Mouse (Mus musculus): ENCODE measurements around the gene Zic2. TPM values are rescaled to one million over a fixed set of nuclear protein-coding genes. Genes with fewer than 3 reads are reported as not detected.

The Zic2 gene
- polyA plus RNA-seq, 1 experiment, result not detected

- peaks cover 51% of the 10 kb centered on the region for H3K27me3 ChIP-seq (ENCODE audit: control insufficient read depth, insufficient read depth, low read length)
- H3K4me3 ChIP-seq (ENCODE audit: extremely low read depth, insufficient read depth, insufficient read length), result no peak overlapping the region
- H3K4me1 ChIP-seq (ENCODE audit: control insufficient read depth, insufficient read depth, insufficient read length), result peaks cover 13% of the 10 kb centered on the region
- no peak for DNase-seq (ENCODE audit: low read depth in 1 of 2, low spot score in 2 of 2)
- WGBS, result 7% methylated on average over 5 of the region's 5 CpGs
- H3K36me3 ChIP-seq (ENCODE audit: control insufficient read depth, insufficient read depth, low read length), result no peaks in the 10 kb centered on the region
- no peak overlapping the region for H3K27ac ChIP-seq (ENCODE audit: insufficient read depth, low read length)
- TF ChIP-seq CTCF (IDR thresholded peaks at IDR 0.05; ENCODE audit: extremely low read depth, insufficient read depth, insufficient read length, insufficient replicate concordance) (no peak), POLR2A (IDR thresholded peaks at IDR 0.05; ENCODE audit: low read depth, low read length) (no peak)
These were observed 2.6 kb upstream of the Zic2 start for GRCm38 (mm10) chr14:122472647-122473046.

- WGBS, result 6% methylated on average over 17 of the region's 17 CpGs
- H3K27ac ChIP-seq (ENCODE audit: insufficient read depth, low read length), result no peak overlapping the region
- no peaks in the 10 kb centered on the region for H3K36me3 ChIP-seq (ENCODE audit: control insufficient read depth, insufficient read depth, low read length)
- H3K4me3 ChIP-seq (ENCODE audit: extremely low read depth, insufficient read depth, insufficient read length), result no peak overlapping the region
- DNase-seq (ENCODE audit: low read depth in 1 of 2, low spot score in 2 of 2), result no peak
- H3K4me1 ChIP-seq (ENCODE audit: control insufficient read depth, insufficient read depth, insufficient read length), result peaks cover 13% of the 10 kb centered on the region
- H3K27me3 ChIP-seq (ENCODE audit: control insufficient read depth, insufficient read depth, low read length), result peaks cover 52% of the 10 kb centered on the region
- TF ChIP-seq POLR2A (IDR thresholded peaks at IDR 0.05; ENCODE audit: low read depth, low read length), result no peak
- TF ChIP-seq CTCF (IDR thresholded peaks at IDR 0.05; ENCODE audit: extremely low read depth, insufficient read depth, insufficient read length, insufficient replicate concordance), result no peak
These were observed 2.0 kb upstream of the Zic2 start for GRCm38 (mm10) chr14:122473211-122473751.

GRCm38 (mm10) chr14:122474041-122474890 lies 969 bp upstream of the Zic2 start:
- TF ChIP-seq POLR2A (IDR thresholded peaks at IDR 0.05; ENCODE audit: low read depth, low read length) (no peak), CTCF (IDR thresholded peaks at IDR 0.05; ENCODE audit: extremely low read depth, insufficient read depth, insufficient read length, insufficient replicate concordance) (no peak)

GRCm38 (mm10) chr14:122475557-122476040 lies 364 bp downstream of the Zic2 start:
- WGBS, result 1% methylated on average over 65 of the region's 65 CpGs

More at GRCm38 (mm10) chr14:122474041-122474890, 969 bp upstream of the Zic2 start:
- Histone ChIP-seq H3K27ac (ENCODE audit: insufficient read depth, low read length) (no peak overlapping the region), H3K4me1 (ENCODE audit: control insufficient read depth, insufficient read depth, insufficient read length) (peaks cover 13% of the 10 kb centered on the region), H3K27me3 (ENCODE audit: control insufficient read depth, insufficient read depth, low read length) (peaks cover 55% of the 10 kb centered on the region), H3K36me3 (ENCODE audit: control insufficient read depth, insufficient read depth, low read length) (no peaks in the 10 kb centered on the region), H3K4me3 (ENCODE audit: extremely low read depth, insufficient read depth, insufficient read length) (peak overlapping the region; percentile 25; the same call in 1 of the 2 replicates)
- WGBS, result 3% methylated on average over 56 of the region's 57 CpGs
- DNase-seq (ENCODE audit: low read depth in 1 of 2, low spot score in 2 of 2), result no peak

GRCm38 (mm10) chr14:122476041-122476821 lies 996 bp downstream of the Zic2 start:
- Histone ChIP-seq H3K4me1 (ENCODE audit: control insufficient read depth, insufficient read depth, insufficient read length) (peaks cover 13% of the 10 kb centered on the region), H3K27me3 (ENCODE audit: control insufficient read depth, insufficient read depth, low read length) (peaks cover 61% of the 10 kb centered on the region), H3K36me3 (ENCODE audit: control insufficient read depth, insufficient read depth, low read length) (no peaks in the 10 kb centered on the region), H3K4me3 (ENCODE audit: extremely low read depth, insufficient read depth, insufficient read length) (peak overlapping the region; percentile 13; the same call in 1 of the 2 replicates), H3K27ac (ENCODE audit: insufficient read depth, low read length) (no peak overlapping the region)
- WGBS, result 4% methylated on average over 62 of the region's 62 CpGs
- TF ChIP-seq CTCF (IDR thresholded peaks at IDR 0.05; ENCODE audit: extremely low read depth, insufficient read depth, insufficient read length, insufficient replicate concordance), result no peak
- no peak for DNase-seq (ENCODE audit: low read depth in 1 of 2, low spot score in 2 of 2)

More at GRCm38 (mm10) chr14:122475557-122476040, 364 bp downstream of the Zic2 start:
- peak overlapping the region; percentile 26; the same call in 1 of the 2 replicates for H3K4me3 ChIP-seq (ENCODE audit: extremely low read depth, insufficient read depth, insufficient read length)
- DNase-seq (ENCODE audit: low read depth in 1 of 2, low spot score in 2 of 2), result no peak
- H3K27ac ChIP-seq (ENCODE audit: insufficient read depth, low read length), result no peak overlapping the region
- TF ChIP-seq CTCF (IDR thresholded peaks at IDR 0.05; ENCODE audit: extremely low read depth, insufficient read depth, insufficient read length, insufficient replicate concordance) (no peak), POLR2A (IDR thresholded peaks at IDR 0.05; ENCODE audit: low read depth, low read length) (no peak)
- peaks cover 58% of the 10 kb centered on the region for H3K27me3 ChIP-seq (ENCODE audit: control insufficient read depth, insufficient read depth, low read length)
- H3K36me3 ChIP-seq (ENCODE audit: control insufficient read depth, insufficient read depth, low read length), result no peaks in the 10 kb centered on the region
- H3K4me1 ChIP-seq (ENCODE audit: control insufficient read depth, insufficient read depth, insufficient read length), result peaks cover 13% of the 10 kb centered on the region

GRCm38 (mm10) chr14:122476822-122477215 lies 1.6 kb downstream of the Zic2 start:
- no peak overlapping the region for H3K4me3 ChIP-seq (ENCODE audit: extremely low read depth, insufficient read depth, insufficient read length)
- no peaks in the 10 kb centered on the region for H3K36me3 ChIP-seq (ENCODE audit: control insufficient read depth, insufficient read depth, low read length)
- DNase-seq (ENCODE audit: low read depth in 1 of 2, low spot score in 2 of 2), result no peak
- peaks cover 61% of the 10 kb centered on the region for H3K27me3 ChIP-seq (ENCODE audit: control insufficient read depth, insufficient read depth, low read length)
- H3K27ac ChIP-seq (ENCODE audit: insufficient read depth, low read length), result no peak overlapping the region
- WGBS, result 7% methylated on average over 18 of the region's 18 CpGs
- H3K4me1 ChIP-seq (ENCODE audit: control insufficient read depth, insufficient read depth, insufficient read length), result peaks cover 13% of the 10 kb centered on the region
- no peak for TF ChIP-seq POLR2A (IDR thresholded peaks at IDR 0.05; ENCODE audit: low read depth, low read length)
- TF ChIP-seq CTCF (IDR thresholded peaks at IDR 0.05; ENCODE audit: extremely low read depth, insufficient read depth, insufficient read length, insufficient replicate concordance), result no peak
